Mouse (Mus musculus) brain, embryonic 14.5 days (tissue): Measurements from ENCODE around the gene Raf1.

Experiments
- CTCF ChIP-seq: fragments of 200-500 bp; IDR thresholded peaks from 2 replicates; pipeline ENCODE4 v1.5.1; 2012; ENCODE audit warnings: inconsistent platforms, mild to moderate bottlenecking, moderate library complexity, borderline replicate concordance; ENCODE audit not compliant: insufficient read depth, insufficient read length; ENCODE audit errors: extremely low read depth
- POLR2A ChIP-seq: fragments of 200-500 bp; IDR thresholded peaks from 2 replicates; pipeline ENCODE4 v1.6.1; 2012; ENCODE audit warnings: mild to moderate bottlenecking, inconsistent platforms, borderline replicate concordance; ENCODE audit not compliant: poor library complexity, insufficient read depth, insufficient read length, severe bottlenecking; ENCODE audit errors: extremely low read depth

- TF ChIP-seq CTCF = no peak
- no peak for TF ChIP-seq POLR2A
Observed at GRCm38 (mm10) chr6:115702901-115703300, 26.5 kb upstream of the Raf1 start.
